Mouse (Mus musculus): ENCODE measurements around the gene Hmga2.

Hmga2 gene

DNA sequence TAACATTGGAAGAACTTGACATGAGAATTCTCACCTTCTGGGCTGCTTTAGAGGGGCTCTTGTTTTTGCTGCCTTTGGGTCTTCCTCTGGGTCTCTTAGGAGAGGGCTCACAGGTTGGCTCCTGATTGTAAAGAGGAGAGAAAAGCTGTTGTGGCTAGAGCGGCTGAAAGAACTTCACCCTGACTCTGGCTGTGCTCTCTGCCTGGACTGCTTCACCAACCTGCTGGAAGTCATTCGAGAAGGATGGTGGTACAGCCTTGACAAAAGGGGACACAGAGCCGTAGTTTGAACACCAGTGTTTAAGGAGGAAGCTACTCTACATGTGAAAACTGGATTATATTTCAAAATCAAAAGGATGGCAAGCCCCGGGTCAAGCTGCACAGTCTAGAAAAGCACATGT, 3.1 kb downstream of the Hmga2 start:
- no peak for DNase-seq (ENCODE audit: low read depth in 1 of 2, low spot score in 2 of 2)

- no peak for DNase-seq (ENCODE audit: low read depth in 1 of 2, low spot score in 2 of 2)
Measured at GRCm38 (mm10) chr10:120472606-120473005, 3.7 kb downstream of the Hmga2 start.

GRCm38 (mm10) chr10:120465121-120465520, 11.1 kb downstream of the Hmga2 start:
- DNase-seq (ENCODE audit: low read depth in 1 of 2, low spot score in 2 of 2): no peak

DNA sequence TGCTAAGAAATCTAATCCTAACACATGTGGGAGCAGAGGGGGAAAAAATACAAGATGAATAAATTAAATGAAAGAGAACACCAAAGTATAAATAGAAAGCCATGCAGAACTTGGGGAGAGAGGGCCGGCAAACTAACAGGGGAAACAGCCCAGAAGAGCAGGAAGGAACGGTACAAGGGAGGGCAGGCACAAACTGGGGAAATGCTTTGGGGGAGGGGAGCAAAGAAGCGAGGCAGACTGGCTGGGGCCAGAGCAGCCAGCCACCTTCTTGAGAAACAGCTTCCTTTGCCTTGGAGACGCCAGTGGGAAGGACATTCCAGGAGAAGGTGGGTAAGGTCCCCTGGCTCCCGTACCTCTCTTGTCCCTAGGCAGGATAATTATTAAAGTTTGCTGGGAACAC, 14.5 kb downstream of the Hmga2 start:
- no peak for DNase-seq (ENCODE audit: low read depth in 1 of 2, low spot score in 2 of 2)

DNA sequence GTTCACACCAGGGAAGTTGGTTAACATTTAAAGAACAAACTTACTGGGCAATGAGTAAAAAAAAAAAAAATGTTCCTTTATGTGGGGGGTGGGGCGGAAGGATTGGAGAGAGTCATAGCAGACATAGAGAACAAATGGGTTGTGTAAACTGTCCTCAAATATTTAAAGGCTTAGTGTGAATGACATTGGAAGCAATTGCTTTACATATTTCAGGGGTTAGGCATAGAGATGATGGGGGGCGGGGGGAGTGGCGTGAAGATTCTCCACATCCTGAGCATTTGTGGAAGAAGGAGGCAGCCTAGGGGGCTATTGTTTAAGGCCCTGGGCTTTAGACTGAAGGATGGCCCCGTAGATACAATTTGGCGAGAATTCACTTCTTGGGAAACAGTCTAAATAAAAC, 15.0 kb downstream of the Hmga2 start:
- DNase-seq (ENCODE audit: low read depth in 1 of 2, low spot score in 2 of 2): no peak

- DNase-seq (ENCODE audit: low read depth in 1 of 2, low spot score in 2 of 2): no peak
Measured at GRCm38 (mm10) chr10:120458866-120459265, 17.4 kb downstream of the Hmga2 start.

DNA sequence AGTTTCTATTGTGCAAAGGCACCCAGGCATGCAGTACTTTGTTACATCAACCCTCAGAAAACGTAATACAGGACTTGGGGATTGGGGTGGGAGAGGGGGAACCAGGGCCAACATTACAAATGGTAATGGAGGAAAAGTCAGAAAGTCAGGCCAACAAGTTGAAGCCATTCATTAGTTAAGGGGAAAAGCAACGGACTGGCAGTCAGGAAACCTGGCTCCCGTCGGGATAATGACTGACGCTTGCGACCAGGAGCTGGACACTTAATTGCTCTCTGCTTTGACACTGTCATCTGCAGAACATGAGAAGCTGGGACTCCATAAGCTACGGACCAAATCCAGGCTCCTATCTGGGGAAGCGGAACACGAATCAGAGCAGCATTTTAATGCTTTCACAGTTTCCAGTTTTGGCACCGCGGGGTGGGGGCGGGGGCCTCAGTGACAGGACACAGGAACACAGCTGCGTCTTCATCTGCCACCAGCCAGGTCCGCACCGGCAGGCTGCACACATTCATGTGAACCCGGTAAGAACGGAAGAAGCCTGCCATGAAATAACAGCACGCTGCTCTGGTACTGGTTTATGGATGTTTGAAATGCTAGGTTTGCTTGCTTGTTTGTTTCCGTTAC, 26.5 kb downstream of the Hmga2 start:
- no peak for DNase-seq (ENCODE audit: low read depth in 1 of 2, low spot score in 2 of 2)

- no peak for DNase-seq (ENCODE audit: low read depth in 1 of 2, low spot score in 2 of 2)
Measured at GRCm38 (mm10) chr10:120446799-120447198, 29.5 kb downstream of the Hmga2 start.

GRCm38 (mm10) chr10:120446206-120446605, 30.1 kb downstream of the Hmga2 start:
- no peak for DNase-seq (ENCODE audit: low read depth in 1 of 2, low spot score in 2 of 2)

DNA sequence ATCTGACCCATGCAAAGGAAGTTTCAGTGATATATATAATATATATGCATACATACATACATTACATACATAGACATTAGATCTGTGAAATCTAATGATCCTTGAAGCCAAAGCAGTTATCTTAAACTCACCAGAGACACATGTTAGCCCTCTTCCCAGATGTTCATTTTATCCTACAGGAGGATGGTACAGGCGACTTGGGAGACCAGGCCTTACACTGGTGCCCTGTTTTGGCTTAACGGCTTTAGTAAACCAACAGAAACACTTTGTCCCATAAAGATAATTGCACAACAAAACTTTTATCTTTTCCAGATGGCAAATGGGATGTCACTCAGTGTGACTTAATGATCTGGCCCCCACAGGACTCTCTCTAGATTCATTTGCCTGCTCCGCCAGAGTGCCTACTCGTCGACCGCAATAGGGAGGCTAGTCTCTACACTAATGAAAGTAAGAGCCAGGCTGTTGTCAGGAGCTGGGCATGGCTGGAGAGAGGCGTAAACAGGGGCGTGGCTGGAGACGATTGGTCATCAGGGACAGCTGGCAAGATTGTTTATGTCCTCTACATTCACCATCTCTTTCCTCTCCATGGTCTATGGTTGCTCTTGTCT, 31.7 kb downstream of the Hmga2 start:
- DNase-seq (ENCODE audit: low read depth in 1 of 2, low spot score in 2 of 2): no peak

GRCm38 (mm10) chr10:120443757-120444311, 32.4 kb downstream of the Hmga2 start:
- no peak for DNase-seq (ENCODE audit: low read depth in 1 of 2, low spot score in 2 of 2)

- DNase-seq (ENCODE audit: low read depth in 1 of 2, low spot score in 2 of 2): no peak
Measured at GRCm38 (mm10) chr10:120441254-120441653, 35.0 kb downstream of the Hmga2 start.

GRCm38 (mm10) chr10:120434433-120434832, 41.8 kb downstream of the Hmga2 start:
- no peak for DNase-seq (ENCODE audit: low read depth in 1 of 2, low spot score in 2 of 2)

GRCm38 (mm10) chr10:120433463-120433815, 42.8 kb downstream of the Hmga2 start:
- DNase-seq (ENCODE audit: low read depth in 1 of 2, low spot score in 2 of 2): no peak

DNA sequence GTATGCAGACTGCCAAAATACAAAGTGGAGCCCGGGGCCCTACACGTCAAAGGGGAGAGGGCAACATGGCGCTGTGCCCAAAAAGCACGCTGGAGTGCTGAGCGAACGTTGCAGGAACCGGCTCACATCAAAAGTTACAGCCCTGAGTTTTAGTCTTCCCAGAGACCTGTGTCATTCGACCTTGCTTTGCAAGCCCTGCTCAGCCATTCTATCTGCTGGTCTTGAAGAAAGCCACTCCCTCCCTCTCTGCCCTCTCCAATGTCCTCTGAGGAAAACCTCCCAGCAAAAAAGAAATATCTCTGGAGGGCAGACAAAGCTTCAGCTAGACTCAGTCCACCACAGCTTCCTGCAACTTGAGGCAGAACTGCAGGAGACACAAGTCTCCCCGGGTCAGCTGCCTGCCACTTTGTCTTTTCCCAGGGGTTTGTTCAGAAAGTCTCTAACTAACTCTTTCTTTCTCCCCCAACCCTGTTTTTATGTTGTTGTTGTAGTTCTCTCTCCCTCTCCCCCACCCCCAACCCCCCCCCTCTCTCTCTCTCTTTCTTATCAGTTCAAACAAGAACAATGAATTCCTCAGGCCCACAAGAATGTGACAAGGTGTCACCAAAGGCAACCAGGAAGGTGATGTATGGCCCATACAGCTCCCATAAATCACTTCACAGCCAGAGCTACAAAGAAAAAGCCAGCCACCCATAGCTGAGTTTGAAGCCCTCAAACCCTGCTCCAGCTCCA, 43.4 kb downstream of the Hmga2 start:
- no peak for DNase-seq (ENCODE audit: low read depth in 1 of 2, low spot score in 2 of 2)

DNA sequence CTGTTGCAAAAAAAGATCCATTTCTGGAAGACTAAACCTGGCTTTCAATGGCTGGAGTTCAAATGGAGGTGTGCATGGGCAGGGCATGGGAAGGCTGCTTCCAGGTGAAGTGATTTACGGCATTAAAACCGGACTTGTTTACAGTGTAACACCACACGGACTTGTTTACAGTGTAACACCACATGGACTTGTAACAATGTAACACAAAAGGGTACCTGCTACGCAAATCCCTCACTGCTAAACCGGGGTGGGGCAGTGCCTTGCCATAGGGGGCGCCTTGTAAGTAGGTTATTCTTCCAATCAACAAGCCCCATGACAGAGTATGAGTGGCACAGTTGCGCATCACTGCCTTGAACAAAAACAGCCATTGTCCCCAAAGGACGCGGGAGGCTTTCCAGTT, 44.2 kb downstream of the Hmga2 start:
- DNase-seq (ENCODE audit: low read depth in 1 of 2, low spot score in 2 of 2): no peak

GRCm38 (mm10) chr10:120431435-120431834, 44.8 kb downstream of the Hmga2 start:
- DNase-seq (ENCODE audit: low read depth in 1 of 2, low spot score in 2 of 2): no peak

GRCm38 (mm10) chr10:120430422-120430821, 45.8 kb downstream of the Hmga2 start:
- DNase-seq (ENCODE audit: low read depth in 1 of 2, low spot score in 2 of 2): no peak

GRCm38 (mm10) chr10:120429758-120430259, 46.5 kb downstream of the Hmga2 start:
- DNase-seq (ENCODE audit: low read depth in 1 of 2, low spot score in 2 of 2): no peak

DNA sequence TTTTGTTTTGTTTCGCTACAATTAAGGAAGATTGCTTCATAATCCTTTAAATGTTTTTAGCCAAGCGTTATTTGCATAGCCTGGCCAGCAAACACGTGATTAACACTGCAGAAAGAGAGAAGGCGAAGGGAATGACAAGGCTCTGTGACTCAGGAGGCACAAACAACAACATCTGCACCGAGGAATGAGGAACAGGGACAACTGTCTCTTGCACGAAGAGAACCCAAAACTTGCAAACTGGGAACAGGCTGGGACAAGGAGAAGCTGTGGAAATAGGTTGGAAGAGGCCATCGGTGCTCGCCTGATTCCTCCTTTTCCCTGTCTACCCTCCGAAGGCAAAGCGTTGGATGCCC, 47.1 kb downstream of the Hmga2 start:
- no peak for DNase-seq (ENCODE audit: low read depth in 1 of 2, low spot score in 2 of 2)

GRCm38 (mm10) chr10:120428430-120429198, 47.7 kb downstream of the Hmga2 start:
- no peak for DNase-seq (ENCODE audit: low read depth in 1 of 2, low spot score in 2 of 2)
